Mouse (Mus musculus): Measurements from ENCODE around the gene Slc16a1.

DNA sequence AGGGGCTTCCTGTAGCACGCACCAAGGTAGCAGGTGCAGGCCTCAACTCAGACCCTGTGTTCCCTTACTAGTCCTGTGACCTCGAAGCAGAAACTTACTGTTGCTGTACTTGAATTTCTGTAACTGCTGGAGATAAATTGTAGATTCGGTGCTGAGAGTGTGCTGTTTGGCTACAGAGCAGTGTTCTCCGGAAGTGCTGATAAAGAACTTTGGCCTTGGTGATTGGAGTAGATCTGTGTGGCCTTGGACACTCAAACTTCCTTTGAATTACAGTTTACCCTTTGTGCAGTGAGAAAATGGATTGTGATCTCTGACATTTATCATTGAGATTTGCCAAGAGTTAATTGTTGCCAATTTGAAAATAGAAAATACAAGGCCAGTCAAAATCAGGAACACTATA, 16.5 kb downstream of the Slc16a1 start:
- TF ChIP-seq POLR2A (IDR thresholded peaks at IDR 0.05; ENCODE audit: borderline replicate concordance, control insufficient read depth, low read depth, low read length) (no peak), CTCF (IDR thresholded peaks at IDR 0.05; ENCODE audit: control insufficient read depth, insufficient read depth, low read length) (no peak)

All from bone marrow, adult 2 months (tissue).